Mouse (Mus musculus) forebrain, embryonic 12.5 days (tissue): ENCODE measurements at regions not wholly inside any gene's neighbourhood (a gene's known extent, or its start where the extent isn't known, plus 50 kb on each side); places are given as distances from the start of the nearest gene placed in this dataset.

ENCODE experiments used
- ATAC-seq: fragments of 200-750 bp; cut with Nextera tagmentation; 2 replicates; pipeline ENCODE4 v1.8.0; 2017; ENCODE audit warnings: moderate TSS enrichment; ENCODE audit not compliant: low FRiP score
- H3K27ac ChIP-seq: fragments of 300-500 bp; sonication (generic); 2 replicates; pipeline ENCODE4 v1.5.1; 2016; ENCODE audit warnings: mild to moderate bottlenecking
- H3K27me3 ChIP-seq: fragments of 300-500 bp; sonication (generic); 2 replicates; pipeline ENCODE4 v1.6.1; 2016; ENCODE audit warnings: mild to moderate bottlenecking
- H3K36me3 ChIP-seq: fragments of 300-500 bp; sonication (generic); replicated peaks from 2 replicates; pipeline ENCODE4 v1.6.1; 2016; ENCODE audit warnings: mild to moderate bottlenecking
- H3K4me1 ChIP-seq: fragments of 300-500 bp; sonication (generic); 2 replicates; pipeline ENCODE4 v1.6.1; 2016
- H3K4me2 ChIP-seq: fragments of 300-500 bp; sonication (generic); 2 replicates; pipeline ENCODE4 v1.6.1; 2016; ENCODE audit warnings: mild to moderate bottlenecking, moderate library complexity
- H3K4me3 ChIP-seq: fragments of 300-500 bp; sonication (generic); replicated peaks from 2 replicates; pipeline ENCODE4 v1.5.1; 2016; ENCODE audit warnings: mild to moderate bottlenecking
- H3K9ac ChIP-seq: fragments of 300-500 bp; sonication (generic); 2 replicates; pipeline ENCODE4 v1.6.1; 2016; ENCODE audit warnings: mild to moderate bottlenecking
- H3K9me3 ChIP-seq: fragments of 300-500 bp; sonication (generic); 2 replicates; pipeline ENCODE4 v1.6.1; 2016
- WGBS: fragments of 180-500 bp; shearing (Covaris S2); methylation state at CpG from one replicate; pipeline ENCODE4 v1.1.7; 2016; 5-methylcytosine and 5-hydroxymethylcytosine counted together

DNA sequence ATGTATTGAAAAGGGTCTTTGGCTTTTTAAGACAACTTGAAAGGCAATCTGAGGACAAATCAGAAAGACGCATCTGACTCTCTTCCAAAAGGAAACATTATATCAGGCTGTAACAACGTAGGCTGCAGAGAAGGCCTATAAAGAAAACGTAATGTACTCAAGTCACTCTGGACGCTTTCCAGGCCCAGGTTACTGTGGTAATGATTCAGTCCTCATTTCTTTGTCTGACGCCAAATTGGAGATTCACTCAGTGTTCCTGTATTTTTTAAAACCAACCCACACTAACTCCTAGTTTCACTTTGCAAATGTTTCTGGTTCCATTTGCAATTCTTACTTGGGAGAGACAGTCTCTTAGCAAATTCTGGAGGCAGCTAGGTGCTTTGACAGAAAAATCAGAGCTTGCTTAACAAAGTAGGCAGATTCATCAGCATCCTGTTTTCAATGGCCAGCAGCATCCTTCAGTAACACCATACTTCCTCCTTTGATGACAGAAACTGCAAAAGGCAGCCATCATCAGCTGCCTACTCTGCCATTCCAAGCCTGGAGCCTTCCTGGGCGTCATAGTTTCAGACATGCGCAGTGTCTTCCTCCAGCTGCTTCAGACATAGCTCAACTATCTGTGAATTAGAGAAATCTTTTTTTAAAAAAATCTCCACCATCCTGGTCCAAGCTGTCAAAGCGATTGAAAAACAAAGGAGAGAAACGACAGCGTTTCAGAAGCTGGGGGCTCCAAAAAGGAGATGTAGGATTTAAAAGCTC is 111.3 kb upstream of the Plcz1 start:
- Histone ChIP-seq H3K9ac (no peak overlapping the region), H3K4me1 (peaks cover 7% of the 10 kb centered on the region), H3K4me3 (no peak overlapping the region), H3K4me2 (no peak overlapping the region), H3K36me3 (no peaks in the 10 kb centered on the region), H3K27me3 (no peaks in the 10 kb centered on the region), H3K9me3 (no peaks in the 10 kb centered on the region), H3K27ac (no peak overlapping the region)
- WGBS = 78% methylated on average over 10 of the region's 10 CpGs
- ATAC-seq = no peak

DNA sequence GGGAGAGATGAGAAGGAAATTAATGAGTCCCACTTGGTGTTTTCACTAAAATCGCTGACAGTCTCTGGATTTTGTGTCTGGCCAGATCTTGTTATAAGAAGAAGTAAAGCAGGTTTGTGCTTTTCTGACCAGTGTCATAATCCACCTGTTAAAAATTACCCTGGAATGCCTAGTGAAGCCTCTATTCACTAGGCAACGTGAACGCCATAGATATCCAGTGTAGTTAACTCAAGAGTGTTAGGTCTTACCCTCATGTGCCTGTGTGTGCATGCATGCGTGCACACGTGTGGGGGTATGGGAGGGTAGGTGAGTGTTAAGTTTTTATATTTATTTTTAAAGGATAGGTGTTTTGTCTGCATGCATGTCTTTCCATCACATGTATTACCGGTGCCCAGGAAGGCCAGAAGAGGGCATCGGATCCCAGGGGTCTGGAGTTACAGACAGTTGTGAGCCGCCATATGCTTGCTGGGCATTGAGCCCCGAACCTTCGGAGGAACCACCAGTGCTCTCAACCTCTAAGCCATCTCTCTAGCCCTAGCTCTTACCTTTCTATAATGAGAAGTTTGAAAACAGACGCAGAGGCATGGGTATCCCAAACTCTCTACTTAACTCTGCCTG is 107.5 kb upstream of the Plcz1 start:
- Histone ChIP-seq H3K9ac (no peak overlapping the region), H3K4me2 (no peak overlapping the region), H3K9me3 (no peaks in the 10 kb centered on the region), H3K27ac (peak overlapping the region; percentile 14; the same call in 1 of the 2 replicates), H3K4me3 (no peak overlapping the region), H3K4me1 (peaks cover 8% of the 10 kb centered on the region), H3K36me3 (no peaks in the 10 kb centered on the region), H3K27me3 (no peaks in the 10 kb centered on the region)
- 92% methylated on average over 11 of the region's 11 CpGs for WGBS
- ATAC-seq = no peak

DNA sequence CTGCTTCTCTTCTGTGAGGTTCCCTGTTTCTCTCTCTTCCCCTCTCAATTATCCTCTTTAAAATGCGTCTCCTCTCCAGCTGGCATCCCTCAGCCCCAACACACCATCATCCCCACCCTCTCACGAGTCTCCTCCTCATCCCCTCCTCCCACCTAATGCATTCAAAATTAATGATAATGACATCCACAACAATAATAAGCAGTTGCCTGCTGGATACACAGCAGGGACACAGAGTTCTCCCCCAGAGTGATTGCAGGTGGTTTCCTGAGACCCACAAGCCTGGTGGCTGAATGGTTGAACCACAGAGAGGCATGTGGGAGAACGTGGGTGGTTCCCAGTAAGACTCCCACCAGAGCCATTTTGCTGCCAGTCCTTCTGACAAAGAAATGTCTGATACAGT is 106.9 kb upstream of the Plcz1 start:
- H3K4me1 ChIP-seq = peaks cover 8% of the 10 kb centered on the region
- H3K36me3 ChIP-seq = no peaks in the 10 kb centered on the region
- 36% methylated on average over 3 of the region's 3 CpGs for WGBS
- H3K27me3 ChIP-seq = no peaks in the 10 kb centered on the region
- H3K27ac ChIP-seq = peak overlapping the region; percentile 14; the same call in 1 of the 2 replicates
- no peak overlapping the region for H3K4me3 ChIP-seq
- H3K9me3 ChIP-seq = no peaks in the 10 kb centered on the region
- peak; percentile 65 for ATAC-seq
- no peak overlapping the region for H3K4me2 ChIP-seq
- H3K9ac ChIP-seq = no peak overlapping the region

DNA sequence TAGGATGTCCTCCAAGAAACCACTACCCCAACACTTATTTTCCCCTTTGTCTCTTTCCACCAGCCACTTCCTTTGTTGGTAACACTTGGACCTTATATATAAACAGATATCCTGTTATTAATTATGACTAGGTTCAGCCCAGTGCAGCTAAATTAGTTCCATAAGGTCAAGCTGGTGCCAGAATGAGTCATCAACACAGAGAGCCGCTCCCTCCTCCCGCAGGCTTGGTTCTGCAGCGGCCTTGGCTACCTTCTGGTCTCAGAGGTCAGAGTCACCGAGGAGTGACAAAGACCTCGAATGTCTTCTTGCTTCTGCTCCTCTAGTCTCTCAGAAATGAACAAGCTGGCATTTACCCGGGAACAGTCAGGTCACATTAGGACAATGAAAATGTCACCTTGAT is 106.5 kb upstream of the Plcz1 start:
- Histone ChIP-seq H3K4me3 (no peak overlapping the region), H3K27me3 (no peaks in the 10 kb centered on the region), H3K27ac (no peak overlapping the region), H3K4me2 (no peak overlapping the region), H3K9ac (no peak overlapping the region), H3K36me3 (no peaks in the 10 kb centered on the region), H3K9me3 (no peaks in the 10 kb centered on the region), H3K4me1 (peaks cover 8% of the 10 kb centered on the region)
- ATAC-seq = peak; percentile 24; the same call in 1 of the 2 replicates
- 84% methylated on average over 6 of the region's 6 CpGs for WGBS

DNA sequence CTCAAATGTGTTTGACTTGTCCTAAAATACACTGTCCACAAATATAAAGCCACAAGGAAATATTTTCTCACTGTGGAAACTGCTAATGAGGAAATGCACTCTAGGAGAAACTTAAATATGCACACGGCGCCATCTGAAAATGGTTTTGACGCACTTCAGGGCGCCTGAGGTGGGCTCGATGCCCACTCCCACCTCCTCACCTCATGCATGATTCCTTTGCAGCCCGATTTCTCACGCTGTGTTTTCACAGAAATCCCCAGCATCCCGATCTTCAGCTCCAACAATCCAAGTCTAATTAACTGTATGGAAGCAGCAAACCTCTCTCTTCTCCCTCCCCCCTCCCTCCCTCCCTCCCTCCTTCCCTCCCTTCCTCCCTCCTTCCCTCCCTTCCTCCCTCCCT is 92.5 kb upstream of the Plcz1 start:
- no peaks in the 10 kb centered on the region for H3K36me3 ChIP-seq
- no peak overlapping the region for H3K27ac ChIP-seq
- H3K9ac ChIP-seq = no peak overlapping the region
- H3K4me1 ChIP-seq = no peaks in the 10 kb centered on the region
- 73% methylated on average over 8 of the region's 8 CpGs for WGBS
- no peaks in the 10 kb centered on the region for H3K27me3 ChIP-seq
- H3K4me3 ChIP-seq = no peak overlapping the region
- no peak for ATAC-seq
- H3K4me2 ChIP-seq = no peak overlapping the region
- no peaks in the 10 kb centered on the region for H3K9me3 ChIP-seq

DNA sequence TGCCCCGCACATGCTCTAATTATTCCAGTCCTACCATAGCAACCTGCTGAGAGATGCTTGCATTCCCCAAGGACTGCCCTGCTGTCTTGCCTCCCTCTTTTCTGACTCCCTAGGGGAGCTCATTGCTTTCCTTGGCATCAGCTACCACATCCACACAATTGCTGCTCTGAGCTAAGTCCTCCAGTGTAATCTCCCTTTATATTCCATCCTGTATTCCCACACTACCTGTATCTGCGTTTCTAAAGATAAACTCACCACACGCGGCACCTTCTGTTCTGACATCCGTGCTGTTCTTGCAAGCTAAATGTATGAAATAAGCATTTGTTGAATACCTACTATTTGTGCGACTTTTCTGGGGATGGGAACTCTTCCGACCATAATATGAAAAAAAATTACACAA is 85.4 kb upstream of the Plcz1 start:
- Histone ChIP-seq H3K36me3 (no peaks in the 10 kb centered on the region), H3K4me3 (no peak overlapping the region), H3K9me3 (peaks cover 6% of the 10 kb centered on the region; the same call in 1 of the 2 replicates), H3K4me2 (no peak overlapping the region), H3K9ac (no peak overlapping the region), H3K27me3 (no peaks in the 10 kb centered on the region), H3K4me1 (no peaks in the 10 kb centered on the region), H3K27ac (no peak overlapping the region)
- no peak for ATAC-seq
- 88% methylated on average over 7 of the region's 7 CpGs for WGBS

DNA sequence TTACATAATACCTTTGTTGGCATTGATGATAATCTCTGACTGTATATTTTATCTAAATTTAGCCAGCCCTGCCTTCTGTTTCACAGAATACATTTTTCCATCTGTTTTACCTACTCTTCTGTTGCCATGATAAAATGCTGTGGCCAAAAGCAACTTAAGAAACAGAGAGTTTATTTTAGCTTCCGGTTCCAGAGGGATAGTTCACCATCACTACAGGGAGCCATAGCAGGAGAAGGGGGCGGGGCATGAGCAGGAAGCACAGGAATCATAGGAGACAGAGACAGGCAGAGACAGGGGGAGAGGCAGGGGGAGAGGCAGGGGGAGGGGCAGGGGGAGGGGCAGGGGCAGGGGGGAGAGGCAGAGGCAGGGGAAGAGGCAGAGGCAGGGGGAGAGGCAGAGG is 72.8 kb upstream of the Plcz1 start:
- no peaks in the 10 kb centered on the region for H3K27me3 ChIP-seq
- H3K27ac ChIP-seq = no peak overlapping the region
- H3K4me2 ChIP-seq = no peak overlapping the region
- no peaks in the 10 kb centered on the region for H3K4me1 ChIP-seq
- H3K36me3 ChIP-seq = no peaks in the 10 kb centered on the region
- no peak for ATAC-seq
- no peak overlapping the region for H3K4me3 ChIP-seq
- 97% methylated on average over 2 of the region's 2 CpGs for WGBS
- H3K9ac ChIP-seq = no peak overlapping the region
- H3K9me3 ChIP-seq = no peaks in the 10 kb centered on the region

DNA sequence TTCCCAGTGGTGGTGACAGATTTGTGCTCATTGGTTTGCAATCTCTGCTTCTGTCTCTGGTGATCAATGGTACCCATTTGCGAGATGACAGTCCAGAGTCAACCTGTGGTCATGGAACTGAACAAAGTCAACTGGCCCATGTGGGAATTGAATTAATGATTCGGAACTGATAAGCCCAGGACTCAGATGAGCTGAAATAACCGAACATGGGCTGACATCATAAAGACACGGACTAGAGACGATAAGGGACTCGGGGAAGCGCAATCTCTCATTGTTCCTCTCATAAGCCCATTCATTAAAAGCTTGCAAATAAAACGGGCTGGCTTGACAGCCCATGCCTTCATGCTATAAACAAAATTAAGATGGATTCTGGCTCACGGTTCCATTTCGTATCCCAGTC is 70.8 kb upstream of the Plcz1 start:
- no peaks in the 10 kb centered on the region for H3K27me3 ChIP-seq
- H3K4me3 ChIP-seq = no peak overlapping the region
- H3K36me3 ChIP-seq = no peaks in the 10 kb centered on the region
- no peak overlapping the region for H3K9ac ChIP-seq
- WGBS = 92% methylated on average over 10 of the region's 10 CpGs
- H3K4me2 ChIP-seq = no peak overlapping the region
- H3K27ac ChIP-seq = no peak overlapping the region
- no peak for ATAC-seq
- no peaks in the 10 kb centered on the region for H3K9me3 ChIP-seq
- H3K4me1 ChIP-seq = no peaks in the 10 kb centered on the region

DNA sequence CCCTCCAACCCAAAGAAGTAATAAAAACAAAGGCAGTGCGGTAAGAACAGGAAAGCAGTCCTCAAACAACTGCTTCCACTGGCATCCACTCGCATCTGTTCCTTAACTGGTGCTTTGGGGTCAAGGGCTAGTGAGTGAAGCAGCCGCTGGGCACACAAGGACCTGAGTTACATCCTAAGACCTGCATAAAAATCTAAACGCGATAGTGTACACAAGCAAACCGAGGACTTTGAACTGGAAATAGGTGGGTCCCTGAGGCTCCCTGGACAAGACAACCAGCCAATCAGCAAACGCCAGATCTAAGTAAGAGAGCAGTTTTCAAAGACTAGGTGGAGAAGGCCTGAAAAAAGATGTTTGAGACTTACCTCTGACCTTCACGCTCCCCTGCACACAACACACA is 66.8 kb upstream of the Plcz1 start:
- no peaks in the 10 kb centered on the region for H3K36me3 ChIP-seq
- 78% methylated on average over 8 of the region's 8 CpGs for WGBS
- H3K9ac ChIP-seq = no peak overlapping the region
- no peak overlapping the region for H3K4me2 ChIP-seq
- ATAC-seq = no peak
- H3K4me3 ChIP-seq = no peak overlapping the region
- H3K27me3 ChIP-seq = no peaks in the 10 kb centered on the region
- H3K9me3 ChIP-seq = no peaks in the 10 kb centered on the region
- no peaks in the 10 kb centered on the region for H3K4me1 ChIP-seq
- H3K27ac ChIP-seq = no peak overlapping the region

DNA sequence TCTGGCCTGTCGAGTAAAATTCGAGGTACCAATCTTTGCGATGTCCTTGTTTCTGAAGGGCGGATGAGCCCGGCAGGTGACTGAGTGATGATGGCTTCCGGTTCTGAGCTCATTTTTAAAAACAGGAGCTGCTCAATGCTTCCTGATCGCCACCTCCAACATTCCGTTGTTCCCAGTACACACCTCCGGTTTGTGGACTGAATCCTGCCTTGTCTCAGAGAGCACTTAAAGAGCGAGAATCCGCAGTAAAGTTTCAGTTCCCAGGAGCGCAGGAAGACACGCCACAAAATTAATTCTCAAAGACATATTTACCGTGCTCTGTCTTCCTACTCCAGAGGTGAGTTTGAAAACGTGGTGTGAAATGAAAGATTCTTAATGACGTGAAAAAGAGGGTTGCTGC is 66.4 kb upstream of the Plcz1 start:
- 86% methylated on average over 16 of the region's 16 CpGs for WGBS
- no peak overlapping the region for H3K27ac ChIP-seq
- no peaks in the 10 kb centered on the region for H3K36me3 ChIP-seq
- H3K9me3 ChIP-seq = no peaks in the 10 kb centered on the region
- no peaks in the 10 kb centered on the region for H3K4me1 ChIP-seq
- H3K4me2 ChIP-seq = no peak overlapping the region
- H3K4me3 ChIP-seq = no peak overlapping the region
- ATAC-seq = no peak
- no peaks in the 10 kb centered on the region for H3K27me3 ChIP-seq
- no peak overlapping the region for H3K9ac ChIP-seq

DNA sequence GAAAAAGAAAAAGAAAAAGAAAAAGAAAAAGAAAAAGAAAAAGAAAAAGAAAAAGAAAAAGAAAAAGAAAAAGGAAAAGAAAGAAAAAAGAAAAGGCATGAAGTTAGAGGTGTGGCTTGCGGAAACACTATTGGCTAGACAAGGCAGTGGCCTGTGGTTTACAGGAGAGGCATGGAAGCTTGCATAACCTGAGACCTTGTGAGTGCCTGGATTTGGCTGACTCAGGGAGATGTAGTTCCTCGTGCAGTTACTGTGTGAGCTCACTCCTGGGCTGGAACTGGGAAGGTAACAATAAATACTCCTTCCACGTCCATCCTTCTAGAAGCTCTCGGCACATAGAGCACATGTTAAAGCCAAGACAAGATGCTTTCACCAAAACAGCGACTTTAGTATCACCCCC is 64.9 kb upstream of the Plcz1 start:
- WGBS = 90% methylated on average over 5 of the region's 5 CpGs
- H3K4me1 ChIP-seq = no peaks in the 10 kb centered on the region
- no peak for ATAC-seq

DNA sequence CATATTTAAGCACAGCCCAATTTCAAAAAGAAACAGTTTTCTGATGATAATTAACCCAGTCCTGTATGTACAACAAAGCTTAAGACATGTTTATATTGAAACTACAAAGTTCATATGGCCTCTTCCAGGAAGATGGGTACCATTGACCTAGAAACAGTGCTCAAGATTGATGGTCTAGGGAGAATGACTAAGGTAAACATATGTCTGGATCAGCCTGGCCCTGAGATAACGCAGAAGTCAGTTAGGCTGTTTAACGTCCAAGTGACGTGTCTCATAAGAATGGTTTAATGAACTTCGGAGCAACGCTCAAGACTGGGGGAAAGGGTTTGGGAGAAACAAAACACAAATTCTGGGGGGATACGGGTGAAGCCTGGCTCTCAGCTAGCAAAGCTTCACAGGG is 60.8 kb upstream of the Plcz1 start:
- 95% methylated on average over 6 of the region's 6 CpGs for WGBS
- H3K27me3 ChIP-seq = no peaks in the 10 kb centered on the region
- no peak for ATAC-seq
- H3K36me3 ChIP-seq = no peaks in the 10 kb centered on the region
- no peak overlapping the region for H3K4me3 ChIP-seq
- no peak overlapping the region for H3K9ac ChIP-seq
- no peak overlapping the region for H3K4me2 ChIP-seq
- H3K27ac ChIP-seq = no peak overlapping the region
- no peaks in the 10 kb centered on the region for H3K9me3 ChIP-seq
- H3K4me1 ChIP-seq = no peaks in the 10 kb centered on the region

More for the DNA sequence above, 64.9 kb upstream of the Plcz1 start:
- Histone ChIP-seq H3K4me3 (no peak overlapping the region), H3K9me3 (no peaks in the 10 kb centered on the region), H3K4me2 (no peak overlapping the region), H3K27ac (no peak overlapping the region), H3K9ac (no peak overlapping the region), H3K36me3 (no peaks in the 10 kb centered on the region), H3K27me3 (no peaks in the 10 kb centered on the region)

DNA sequence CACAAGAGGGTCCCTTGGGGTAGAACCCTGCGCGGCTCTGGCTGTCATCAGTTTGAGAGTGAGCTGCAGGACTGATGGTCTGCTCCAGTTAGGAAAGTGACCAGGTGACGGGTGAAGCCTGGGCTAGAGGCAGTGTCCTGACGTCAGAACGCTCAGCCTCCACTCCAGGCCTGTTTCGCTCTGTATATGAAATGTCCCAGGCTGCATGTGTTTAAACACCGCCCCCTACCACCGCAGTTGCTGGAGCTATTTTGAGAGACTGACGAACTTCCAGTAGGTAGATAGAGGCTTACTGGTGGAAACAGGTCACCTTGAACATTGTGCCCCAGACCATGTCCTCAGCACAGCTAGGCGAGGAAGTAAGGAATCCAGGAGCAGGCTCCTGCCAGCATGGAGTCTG is 54.2 kb upstream of the Plcz1 start:
- Histone ChIP-seq H3K4me1 (no peaks in the 10 kb centered on the region), H3K4me3 (no peak overlapping the region), H3K9me3 (no peaks in the 10 kb centered on the region), H3K4me2 (no peak overlapping the region), H3K27ac (no peak overlapping the region), H3K36me3 (no peaks in the 10 kb centered on the region), H3K9ac (no peak overlapping the region), H3K27me3 (no peaks in the 10 kb centered on the region)
- 83% methylated on average over 10 of the region's 10 CpGs for WGBS
- no peak for ATAC-seq
